Mouse (Mus musculus): ENCODE results near the gene Aoc1.

- TF ChIP-seq POLR2A (IDR thresholded peaks at IDR 0.05; ENCODE audit: low read depth, low read length) = no peak
- no peak for TF ChIP-seq CTCF (IDR thresholded peaks at IDR 0.05; ENCODE audit: extremely low read depth, insufficient read length, insufficient replicate concordance, low read depth, low read length)
Measured at GRCm38 (mm10) chr6:48862816-48863215, 9.9 kb upstream of the Aoc1 start.
